Mouse (Mus musculus): ENCODE data around the gene Ankrd39.

GRCm38 (mm10) chr1:36501261-36501660 lies 46.0 kb downstream of the Ankrd39 start:
- TF ChIP-seq CTCF (IDR thresholded peaks at IDR 0.05; ENCODE audit: insufficient read depth, low read length) = peak; percentile 97
- no peak for TF ChIP-seq POLR2A (IDR thresholded peaks at IDR 0.05; ENCODE audit: borderline replicate concordance, extremely low read depth, low read depth, low read length)

Data from lung, adult 2 months (tissue).